Mouse (Mus musculus): ENCODE results near the gene Olfr716. TPM values are rescaled to one million over a fixed set of nuclear protein-coding genes. Genes with fewer than 3 reads are reported as not detected.
"Not testable (repeated sequence)": the region's sequence is repeated elsewhere in the genome, so short reads cannot be mapped to it uniquely, and the experiment has no call there.

Olfr716 gene
- polyA plus RNA-seq (2015; fragmentation: Nextera tagmentation; extraction: Ambion mirVana) = not detected in 2 replicates

GRCm38 (mm10) chr7:107138027-107138426 is at the start of gene Olfr716:
Olfr716 (plus strand) TSS chr7:107138327.
- not testable (repeated sequence) for DNase-seq (ENCODE audit: low spot score)

GRCm38 (mm10) chr7:107092920-107093319 is 45.2 kb upstream of the Olfr716 start, which contains the start of gene Olfr17:
Olfr17 (plus strand) TSS chr7:107093220.
- DNase-seq (ENCODE audit: low spot score) = no peak

- not testable (repeated sequence) for DNase-seq (ENCODE audit: low spot score)
Observed at GRCm38 (mm10) chr7:107110269-107110668, 27.9 kb upstream of the Olfr716 start, which contains the start of gene Olfr715b. Olfr715b (minus strand) TSS chr7:107110369.

GRCm38 (mm10) chr7:107130983-107131382 is 7.1 kb upstream of the Olfr716 start, which contains the start of gene Olfr715:
Olfr715 (minus strand) TSS chr7:107131083.
- not testable (repeated sequence) for DNase-seq (ENCODE audit: low spot score)

- no peak for DNase-seq (ENCODE audit: low spot score)
Observed at GRCm38 (mm10) chr7:107166690-107167089, 28.6 kb downstream of the Olfr716 start, which contains the start of gene Nlrp14. Nlrp14 (plus strand) TSS chr7:107166990.

- no peak for DNase-seq (ENCODE audit: low spot score)
Observed at GRCm38 (mm10) chr7:107180406-107180805, 42.3 kb downstream of the Olfr716 start.

Other genes starting within 250 kb of the Olfr716 start
- not detected in 2 replicates for gene Olfr707, start 237.1 kb upstream of the Olfr716 start, polyA plus RNA-seq (2015; fragmentation: Nextera tagmentation; extraction: Ambion mirVana)
- gene Olfr1532-ps1, start 230.3 kb upstream of the Olfr716 start, polyA plus RNA-seq (2015; fragmentation: Nextera tagmentation; extraction: Ambion mirVana) = not detected in 2 replicates
- not detected in 2 replicates for gene Olfr709-ps1, start 206.1 kb upstream of the Olfr716 start, polyA plus RNA-seq (2015; fragmentation: Nextera tagmentation; extraction: Ambion mirVana)
- not detected in 2 replicates for gene Olfr710, start 190.0 kb upstream of the Olfr716 start, polyA plus RNA-seq (2015; fragmentation: Nextera tagmentation; extraction: Ambion mirVana)
- gene Olfr6, start 174.4 kb upstream of the Olfr716 start, polyA plus RNA-seq (2015; fragmentation: Nextera tagmentation; extraction: Ambion mirVana) = not detected in 2 replicates
- not detected in 2 replicates for gene Olfr711, start 162.9 kb upstream of the Olfr716 start, polyA plus RNA-seq (2015; fragmentation: Nextera tagmentation; extraction: Ambion mirVana)
- not detected in 2 replicates for gene Olfr2, start 132.3 kb upstream of the Olfr716 start, polyA plus RNA-seq (2015; fragmentation: Nextera tagmentation; extraction: Ambion mirVana)
- gene Olfr713, start 107.2 kb upstream of the Olfr716 start, polyA plus RNA-seq (2015; fragmentation: Nextera tagmentation; extraction: Ambion mirVana) = 0.03 TPM in 1 of 2 replicates, not detected in the other
- not detected in 2 replicates for gene Olfr714, start 67.3 kb upstream of the Olfr716 start, polyA plus RNA-seq (2015; fragmentation: Nextera tagmentation; extraction: Ambion mirVana)
- not detected in 2 replicates for gene Olfr17, start 45.1 kb upstream of the Olfr716 start, polyA plus RNA-seq (2015; fragmentation: Nextera tagmentation; extraction: Ambion mirVana)
- gene Olfr715b, start 28.0 kb upstream of the Olfr716 start, polyA plus RNA-seq (2015; fragmentation: Nextera tagmentation; extraction: Ambion mirVana) = not detected in 2 replicates
- not detected in 2 replicates for gene Olfr715, start 7.2 kb upstream of the Olfr716 start, polyA plus RNA-seq (2015; fragmentation: Nextera tagmentation; extraction: Ambion mirVana)
- gene Nlrp14, start 28.7 kb downstream of the Olfr716 start, polyA plus RNA-seq (2015; fragmentation: Nextera tagmentation; extraction: Ambion mirVana) = 0.09 TPM in 1 of 2 replicates, not detected in the other
- gene Rbmxl2, start 71.1 kb downstream of the Olfr716 start, polyA plus RNA-seq (2015; fragmentation: Nextera tagmentation; extraction: Ambion mirVana) = not detected in 2 replicates
- gene Syt9, start 232.4 kb downstream of the Olfr716 start, polyA plus RNA-seq (2015; fragmentation: Nextera tagmentation; extraction: Ambion mirVana) = 0.04 and 0.08 TPM in 2 replicates

All from thymus, postnatal 0 days (tissue).